ENCODE assay signal across 14 mouse cellular contexts in genomic region chr2:118116180-118116579, GRCm38 (mm10). TPM values are rescaled to one million over a fixed set of nuclear protein-coding genes. Genes with fewer than 3 reads are reported as not detected.
DNase-seq lines count a peak whose midpoint lies in the region; ATAC-seq and TF ChIP-seq lines count a peak whose summit lies in the region.
"Had no signal": no experiment of that assay in that cellular context is flagged by ENCODE, and none has a peak within 500 bp of the region (broad histone marks: within the 10 kb centered on the region; RNA-seq: fewer than 3 reads in every experiment).

No protein-coding gene starts in this region.

- peak; percentile 28; the same call in 1 of the 2 replicates for ATAC-seq in hindbrain, postnatal 0 days
- no peak for ATAC-seq in hindbrain, embryonic 11.5 days (ENCODE audit: low FRiP score)
- no peak for ATAC-seq in midbrain, postnatal 0 days (ENCODE audit: low FRiP score)
- no peak for ATAC-seq in midbrain, embryonic 13.5 days
- peak; percentile 56; the same call in 1 of the 2 replicates for ATAC-seq in neural tube, embryonic 15.5 days (ENCODE audit: low FRiP score)

- no peak overlapping the region for H3K4me3 ChIP-seq in hindbrain, postnatal 0 days (ENCODE audit: low read length)
- H3K4me3 ChIP-seq in hindbrain, embryonic 11.5 days (ENCODE audit: low read depth, low read length) = no peak overlapping the region
- H3K4me3 ChIP-seq in midbrain, postnatal 0 days (ENCODE audit: low read depth, low read length) = no peak overlapping the region
- no peak overlapping the region for H3K4me3 ChIP-seq in midbrain, embryonic 13.5 days (replicated peaks)
- H3K4me3 ChIP-seq in embryonic fibroblast, embryonic 13.5 days (ENCODE audit: insufficient read depth, low read length) = peak overlapping the region; percentile 39
- H3K4me3 ChIP-seq in neural tube, embryonic 15.5 days (replicated peaks) = no peak overlapping the region
- H3K4me3 ChIP-seq: liver, embryonic 15.5 days had no signal

- peak; percentile 61; the same call in 1 of the 2 replicates for TF ChIP-seq POLR2A in embryonic fibroblast, embryonic 13.5 days (IDR thresholded peaks at IDR 0.05; ENCODE audit: low read depth, low read length)

- H3K9ac ChIP-seq in hindbrain, postnatal 0 days (replicated peaks; ENCODE audit: low read length) = no peak overlapping the region
- no peak overlapping the region for H3K9ac ChIP-seq in hindbrain, embryonic 11.5 days (ENCODE audit: low read depth, low read length)
- H3K9ac ChIP-seq in midbrain, postnatal 0 days (replicated peaks; ENCODE audit: low read length, poor library complexity, severe bottlenecking) = no peak overlapping the region
- H3K9ac ChIP-seq in midbrain, embryonic 13.5 days (replicated peaks) = no peak overlapping the region
- no peak overlapping the region for H3K9ac ChIP-seq in neural tube, embryonic 15.5 days (replicated peaks)
- H3K9ac ChIP-seq: liver, embryonic 15.5 days had no signal

- H3K27ac ChIP-seq in hindbrain, postnatal 0 days = no peak overlapping the region
- no peak overlapping the region for H3K27ac ChIP-seq in hindbrain, embryonic 11.5 days (ENCODE audit: low read depth, low read length)
- no peak overlapping the region for H3K27ac ChIP-seq in midbrain, postnatal 0 days (ENCODE audit: low read depth, low read length)
- H3K27ac ChIP-seq in midbrain, embryonic 13.5 days = no peak overlapping the region
- peak overlapping the region; percentile 13; the same call in 1 of the 2 replicates for H3K27ac ChIP-seq in embryonic fibroblast, embryonic 13.5 days (ENCODE audit: insufficient read depth, low read length)
- H3K27ac ChIP-seq in neural tube, embryonic 15.5 days (replicated peaks) = no peak overlapping the region; the same call in 1 of the 2 replicates
- H3K27ac ChIP-seq: liver, embryonic 15.5 days had no signal

- no peaks in the 10 kb centered on the region for H3K9me3 ChIP-seq in hindbrain, postnatal 0 days (ENCODE audit: low read length)
- H3K9me3 ChIP-seq in hindbrain, embryonic 11.5 days (ENCODE audit: control insufficient read depth, low read length) = no peaks in the 10 kb centered on the region
- H3K9me3 ChIP-seq in midbrain, postnatal 0 days (ENCODE audit: low read length) = no peaks in the 10 kb centered on the region
- H3K9me3 ChIP-seq in midbrain, embryonic 13.5 days = no peaks in the 10 kb centered on the region
- no peaks in the 10 kb centered on the region for H3K9me3 ChIP-seq in neural tube, embryonic 15.5 days (replicated peaks)
- H3K9me3 ChIP-seq: liver, embryonic 15.5 days had no signal

- 50% methylated on average over 2 of the region's 2 CpGs for WGBS in hindbrain, postnatal 0 days
- WGBS in hindbrain, embryonic 11.5 days = 85% methylated on average over 2 of the region's 2 CpGs
- 43% methylated on average over 2 of the region's 2 CpGs for WGBS in midbrain, postnatal 0 days
- WGBS in midbrain, embryonic 13.5 days = 72% methylated on average over 2 of the region's 2 CpGs
- WGBS in neural tube, embryonic 15.5 days = 26% methylated on average over 2 of the region's 2 CpGs

- no peak for TF ChIP-seq CTCF in hindbrain, postnatal 0 days (IDR thresholded peaks at IDR 0.05; ENCODE audit: low read depth)
- no peak for TF ChIP-seq CTCF in midbrain, postnatal 0 days (IDR thresholded peaks at IDR 0.05)
- no peak for TF ChIP-seq CTCF in embryonic fibroblast, embryonic 13.5 days (IDR thresholded peaks at IDR 0.05; ENCODE audit: borderline replicate concordance, insufficient read depth, low read length)

- DNase-seq in hindbrain, postnatal 0 days (ENCODE audit: low spot score) = peak; percentile 41
- DNase-seq in hindbrain, embryonic 11.5 days (ENCODE audit: low spot score) = no peak
- peak; percentile 34 for DNase-seq in midbrain, postnatal 0 days (ENCODE audit: low spot score)
- no peak for DNase-seq in gastrocnemius, postnatal 25 days
- DNase-seq: cerebellum, adult 9-10 months; embryo, embryonic 11 days; kidney, adult 11 months; kidney, postnatal 14 days; layer of hippocampus, adult 9-11 months had no signal

- no peaks in the 10 kb centered on the region for H3K36me3 ChIP-seq in hindbrain, postnatal 0 days (ENCODE audit: insufficient read depth, low read length)
- H3K36me3 ChIP-seq in hindbrain, embryonic 11.5 days (ENCODE audit: control insufficient read depth, insufficient read depth, low read length) = peaks cover 4% of the 10 kb centered on the region; the same call in 1 of the 2 replicates
- H3K36me3 ChIP-seq in midbrain, postnatal 0 days (ENCODE audit: insufficient read depth, low read length) = no peaks in the 10 kb centered on the region
- H3K36me3 ChIP-seq in midbrain, embryonic 13.5 days = peaks cover 3% of the 10 kb centered on the region; the same call in 1 of the 2 replicates
- H3K36me3 ChIP-seq in neural tube, embryonic 15.5 days = peaks cover 15% of the 10 kb centered on the region; the same call in 1 of the 2 replicates
- H3K36me3 ChIP-seq: liver, embryonic 15.5 days had no signal

- H3K4me1 ChIP-seq in hindbrain, postnatal 0 days (ENCODE audit: insufficient read depth, low read length) = no peaks in the 10 kb centered on the region; the same call in 1 of the 2 replicates
- H3K4me1 ChIP-seq in hindbrain, embryonic 11.5 days (replicated peaks; ENCODE audit: control insufficient read depth, insufficient read depth, low read length) = peaks cover 2% of the 10 kb centered on the region; the same call in 1 of the 2 replicates
- peaks cover 11% of the 10 kb centered on the region; the same call in 1 of the 2 replicates for H3K4me1 ChIP-seq in midbrain, postnatal 0 days (ENCODE audit: insufficient read depth, low read length)
- H3K4me1 ChIP-seq in midbrain, embryonic 13.5 days (replicated peaks) = peaks cover 27% of the 10 kb centered on the region
- H3K4me1 ChIP-seq in embryonic fibroblast, embryonic 13.5 days (ENCODE audit: control insufficient read depth, insufficient read depth, low read length) = no peaks in the 10 kb centered on the region
- peaks cover 37% of the 10 kb centered on the region for H3K4me1 ChIP-seq in neural tube, embryonic 15.5 days

- H3K27me3 ChIP-seq in hindbrain, postnatal 0 days (ENCODE audit: insufficient read depth, low read length) = 0 out of 2 replicates have a peak, but pooled peaks cover 5% of the 10 kb centered on the region
- 0 out of 2 replicates have a peak, but pooled peaks cover 2% of the 10 kb centered on the region for H3K27me3 ChIP-seq in hindbrain, embryonic 11.5 days (ENCODE audit: control insufficient read depth, insufficient read depth, low read length)
- no peaks in the 10 kb centered on the region for H3K27me3 ChIP-seq in midbrain, postnatal 0 days (ENCODE audit: insufficient read depth, low read length)
- peaks cover 18% of the 10 kb centered on the region for H3K27me3 ChIP-seq in midbrain, embryonic 13.5 days
- H3K27me3 ChIP-seq in neural tube, embryonic 15.5 days (replicated peaks) = peaks cover 10% of the 10 kb centered on the region
- H3K27me3 ChIP-seq: CH12.LX had no signal

- H3K4me2 ChIP-seq in hindbrain, postnatal 0 days (ENCODE audit: low read depth, low read length) = no peak overlapping the region
- no peak overlapping the region for H3K4me2 ChIP-seq in hindbrain, embryonic 11.5 days (replicated peaks; ENCODE audit: low read depth, low read length)
- no peak overlapping the region for H3K4me2 ChIP-seq in midbrain, postnatal 0 days (ENCODE audit: low read depth, low read length, poor library complexity, severe bottlenecking)
- H3K4me2 ChIP-seq in midbrain, embryonic 13.5 days (replicated peaks) = no peak overlapping the region
- H3K4me2 ChIP-seq in neural tube, embryonic 15.5 days = peak overlapping the region; percentile 15; the same call in 1 of the 2 replicates
- H3K4me2 ChIP-seq: liver, embryonic 15.5 days had no signal

RNA-seq across cellular contexts. Expression of gene Thbs1, which starts 4.5 kb away (rescaled TPM):
- total RNA-seq in hindbrain, postnatal 0 days (2014; rRNA removed) = 12.5 and 13.6 TPM in 2 replicates
- polyA plus RNA-seq in hindbrain, postnatal 0 days (2015; fragmentation: Nextera tagmentation; extraction: Ambion mirVana) = 3.3 and 3.7 TPM in 2 replicates
- polyA plus RNA-seq in hindbrain, embryonic 11.5 days (2014; fragmentation: Nextera tagmentation; extraction: Ambion mirVana) = 39.9 and 46.1 TPM in 2 replicates
- 12.2 and 12.6 TPM in 2 replicates for total RNA-seq in midbrain, postnatal 0 days (2014; rRNA removed)
- polyA plus RNA-seq in midbrain, postnatal 0 days (2015; fragmentation: Nextera tagmentation; extraction: Ambion mirVana) = 3.0 TPM in 2 replicates
- polyA plus RNA-seq in midbrain, embryonic 13.5 days (2015; fragmentation: Nextera tagmentation; extraction: Ambion mirVana) = 4.3 and 5.1 TPM in 2 replicates
- polyA plus RNA-seq in embryonic fibroblast, embryonic 13.5 days (2011; ENCODE audit: insufficient read length, low read depth, missing spikeins) = 2,892 and 6,250 TPM in 2 replicates
- 8.6 and 10.6 TPM in 2 replicates for polyA plus RNA-seq in neural tube, embryonic 15.5 days (2015; fragmentation: Nextera tagmentation; extraction: Ambion mirVana)
- 10 to 100 TPM in 1 of 2 experiments, 1 to 10 TPM in 1; 6.4 to 11.3 TPM for total RNA-seq in gastrocnemius, postnatal 25 days (2021)

Comparison
In these comparisons a context has a peak if more than half of its experiments do, and no peak if none do; other contexts are left out.
1. ATAC-seq: peak in hindbrain, postnatal 0 days (single experiment) and neural tube, embryonic 15.5 days (single experiment); none in hindbrain, embryonic 11.5 days (single experiment), midbrain, postnatal 0 days (single experiment) and midbrain, embryonic 13.5 days (single experiment).
2. DNase-seq: peak in hindbrain, postnatal 0 days (single experiment) and midbrain, postnatal 0 days (single experiment); none in hindbrain, embryonic 11.5 days (single experiment) and gastrocnemius, postnatal 25 days (single experiment).
3. RNA of gene Thbs1, which starts 4.5 kb away (polyA plus RNA-seq): 2,892 to 6,250 TPM in embryonic fibroblast, embryonic 13.5 days; 39.9 to 46.1 TPM in hindbrain, embryonic 11.5 days, 8.6 to 10.6 TPM in neural tube, embryonic 15.5 days, 4.3 to 5.1 TPM in midbrain, embryonic 13.5 days, 3.3 to 3.7 TPM in hindbrain, postnatal 0 days and 3.0 TPM in midbrain, postnatal 0 days; every median in the first group is over 10 times any median in the second.